Mouse (Mus musculus) hindbrain, embryonic 12.5 days (tissue): ENCODE measurements around the gene Ccr6. TPM values are rescaled to one million over a fixed set of nuclear protein-coding genes. Genes with fewer than 3 reads are reported as not detected.

ENCODE experiments used
- ATAC-seq: fragments of 200-750 bp; cut with Nextera tagmentation; 2 replicates; pipeline ENCODE4 v1.8.0; 2017; ENCODE audit warnings: moderate TSS enrichment; ENCODE audit not compliant: low FRiP score
- H3K27ac ChIP-seq: fragments of 300-500 bp; sonication (generic); 2 replicates; pipeline ENCODE4 v1.5.1; 2016; ENCODE audit warnings: mild to moderate bottlenecking
- H3K27me3 ChIP-seq: fragments of 300-500 bp; sonication (generic); 2 replicates; pipeline ENCODE4 v1.6.1; 2016; ENCODE audit warnings: mild to moderate bottlenecking
- H3K36me3 ChIP-seq: fragments of 300-500 bp; sonication (generic); 2 replicates; pipeline ENCODE4 v1.6.1; 2016; ENCODE audit warnings: mild to moderate bottlenecking
- H3K4me1 ChIP-seq: fragments of 300-500 bp; sonication (generic); 2 replicates; pipeline ENCODE4 v1.6.1; 2016
- H3K4me2 ChIP-seq: fragments of 300-500 bp; sonication (generic); replicated peaks from 2 replicates; pipeline ENCODE4 v1.6.1; 2016; ENCODE audit warnings: mild to moderate bottlenecking
- H3K4me3 ChIP-seq: fragments of 300-500 bp; sonication (generic); 2 replicates; pipeline ENCODE4 v1.5.1; 2016; ENCODE audit warnings: mild to moderate bottlenecking
- H3K9ac ChIP-seq: fragments of 300-500 bp; sonication (generic); 2 replicates; pipeline ENCODE4 v1.6.1; 2016; ENCODE audit warnings: mild to moderate bottlenecking, moderate library complexity
- H3K9me3 ChIP-seq: fragments of 300-500 bp; sonication (generic); replicated peaks from 2 replicates; pipeline ENCODE4 v1.6.1; 2016; ENCODE audit warnings: mild to moderate bottlenecking
- WGBS: fragments of 180-500 bp; shearing (Covaris S2); methylation state at CpG from one replicate; pipeline ENCODE4 v1.1.7; 2016; 5-methylcytosine and 5-hydroxymethylcytosine counted together
- polyA plus RNA-seq: library from polyadenylated mRNA; unstranded; fragments of >200 nt; fragmentation: Nextera tagmentation; extraction: Ambion mirVana; gene quantifications from 2 replicates; pipeline ENCODE4 v1.2.1, GENCODE M21; 2016

The Ccr6 gene
- polyA plus RNA-seq, 1 experiment from 2014 or later, result not detected

- WGBS, result 90% methylated on average over 6 of the region's 6 CpGs
- Histone ChIP-seq H3K27me3 (no peaks in the 10 kb centered on the region), H3K9ac (no peak overlapping the region), H3K27ac (no peak overlapping the region), H3K4me3 (no peak overlapping the region), H3K4me1 (no peaks in the 10 kb centered on the region), H3K9me3 (no peaks in the 10 kb centered on the region), H3K36me3 (no peaks in the 10 kb centered on the region), H3K4me2 (no peak overlapping the region)
- ATAC-seq, result no peak
Observed at GRCm38 (mm10) chr17:8211399-8211798, 24.4 kb upstream of the Ccr6 start.

- Histone ChIP-seq H3K27me3 (no peaks in the 10 kb centered on the region), H3K4me2 (no peak overlapping the region), H3K4me1 (no peaks in the 10 kb centered on the region), H3K27ac (no peak overlapping the region), H3K36me3 (no peaks in the 10 kb centered on the region), H3K9me3 (no peaks in the 10 kb centered on the region), H3K9ac (no peak overlapping the region), H3K4me3 (no peak overlapping the region)
- ATAC-seq, result no peak
- WGBS, result 95% methylated on average over 1 of the region's 1 CpGs
Observed at GRCm38 (mm10) chr17:8214369-8214768, 21.5 kb upstream of the Ccr6 start.

- Histone ChIP-seq H3K27ac (no peak overlapping the region), H3K4me2 (no peak overlapping the region), H3K4me3 (no peak overlapping the region), H3K27me3 (no peaks in the 10 kb centered on the region), H3K4me1 (no peaks in the 10 kb centered on the region), H3K9ac (no peak overlapping the region), H3K9me3 (no peaks in the 10 kb centered on the region), H3K36me3 (no peaks in the 10 kb centered on the region)
- no peak for ATAC-seq
- WGBS, result 93% methylated on average over 12 of the region's 12 CpGs
Observed at GRCm38 (mm10) chr17:8215016-8215745, 20.7 kb upstream of the Ccr6 start.

GRCm38 (mm10) chr17:8223225-8223624 lies 12.6 kb upstream of the Ccr6 start:
- no peaks in the 10 kb centered on the region for H3K4me1 ChIP-seq
- WGBS, result 87% methylated on average over 10 of the region's 10 CpGs
- no peak overlapping the region for H3K9ac ChIP-seq
- H3K4me3 ChIP-seq, result no peak overlapping the region
- H3K27ac ChIP-seq, result no peak overlapping the region
- no peaks in the 10 kb centered on the region for H3K27me3 ChIP-seq
- H3K36me3 ChIP-seq, result no peaks in the 10 kb centered on the region
- no peak for ATAC-seq
- H3K9me3 ChIP-seq, result no peaks in the 10 kb centered on the region
- H3K4me2 ChIP-seq, result no peak overlapping the region

- Histone ChIP-seq H3K27ac (no peak overlapping the region), H3K4me3 (no peak overlapping the region), H3K9me3 (no peaks in the 10 kb centered on the region), H3K4me2 (no peak overlapping the region), H3K4me1 (no peaks in the 10 kb centered on the region), H3K9ac (no peak overlapping the region), H3K36me3 (no peaks in the 10 kb centered on the region), H3K27me3 (no peaks in the 10 kb centered on the region)
- 97% methylated on average over 1 of the region's 1 CpGs for WGBS
- no peak for ATAC-seq
Observed at GRCm38 (mm10) chr17:8224072-8224471, 11.8 kb upstream of the Ccr6 start.

GRCm38 (mm10) chr17:8225166-8225565 lies 10.7 kb upstream of the Ccr6 start:
- no peaks in the 10 kb centered on the region for H3K4me1 ChIP-seq
- WGBS, result 98% methylated on average over 2 of the region's 2 CpGs
- no peaks in the 10 kb centered on the region for H3K36me3 ChIP-seq
- no peaks in the 10 kb centered on the region for H3K27me3 ChIP-seq
- no peak for ATAC-seq
- no peaks in the 10 kb centered on the region for H3K9me3 ChIP-seq
- H3K27ac ChIP-seq, result no peak overlapping the region
- no peak overlapping the region for H3K4me2 ChIP-seq
- H3K9ac ChIP-seq, result no peak overlapping the region
- no peak overlapping the region for H3K4me3 ChIP-seq

- Histone ChIP-seq H3K4me2 (no peak overlapping the region), H3K27ac (no peak overlapping the region), H3K36me3 (no peaks in the 10 kb centered on the region), H3K4me1 (no peaks in the 10 kb centered on the region), H3K9ac (no peak overlapping the region), H3K27me3 (no peaks in the 10 kb centered on the region), H3K9me3 (no peaks in the 10 kb centered on the region), H3K4me3 (no peak overlapping the region)
- WGBS, result 80% methylated on average over 4 of the region's 4 CpGs
- ATAC-seq, result no peak
Observed at GRCm38 (mm10) chr17:8225746-8226145, 10.1 kb upstream of the Ccr6 start.

GRCm38 (mm10) chr17:8228622-8229021 lies 7.2 kb upstream of the Ccr6 start:
- no peak overlapping the region for H3K9ac ChIP-seq
- H3K9me3 ChIP-seq, result no peaks in the 10 kb centered on the region
- H3K27me3 ChIP-seq, result no peaks in the 10 kb centered on the region
- ATAC-seq, result no peak
- H3K27ac ChIP-seq, result no peak overlapping the region
- no peaks in the 10 kb centered on the region for H3K36me3 ChIP-seq
- 42% methylated on average over 9 of the region's 9 CpGs for WGBS
- H3K4me3 ChIP-seq, result no peak overlapping the region
- H3K4me1 ChIP-seq, result no peaks in the 10 kb centered on the region
- no peak overlapping the region for H3K4me2 ChIP-seq

GRCm38 (mm10) chr17:8229607-8230006 lies 6.2 kb upstream of the Ccr6 start:
- H3K36me3 ChIP-seq, result no peaks in the 10 kb centered on the region
- no peak overlapping the region for H3K4me3 ChIP-seq
- no peak overlapping the region for H3K9ac ChIP-seq
- WGBS, result 89% methylated on average over 3 of the region's 3 CpGs
- no peaks in the 10 kb centered on the region for H3K4me1 ChIP-seq
- no peak for ATAC-seq
- H3K9me3 ChIP-seq, result no peaks in the 10 kb centered on the region
- no peak overlapping the region for H3K27ac ChIP-seq
- no peaks in the 10 kb centered on the region for H3K27me3 ChIP-seq
- H3K4me2 ChIP-seq, result no peak overlapping the region

- no peaks in the 10 kb centered on the region for H3K36me3 ChIP-seq
- no peaks in the 10 kb centered on the region for H3K4me1 ChIP-seq
- no peaks in the 10 kb centered on the region for H3K9me3 ChIP-seq
- WGBS, result 72% methylated on average over 5 of the region's 5 CpGs
- no peak for ATAC-seq
- H3K27ac ChIP-seq, result no peak overlapping the region
- H3K27me3 ChIP-seq, result no peaks in the 10 kb centered on the region
- no peak overlapping the region for H3K9ac ChIP-seq
- no peak overlapping the region for H3K4me2 ChIP-seq
- H3K4me3 ChIP-seq, result no peak overlapping the region
Observed at GRCm38 (mm10) chr17:8232089-8232488, 3.8 kb upstream of the Ccr6 start.

- ATAC-seq, result no peak
- Histone ChIP-seq H3K36me3 (no peaks in the 10 kb centered on the region), H3K27ac (no peak overlapping the region), H3K9me3 (no peaks in the 10 kb centered on the region), H3K27me3 (no peaks in the 10 kb centered on the region), H3K4me2 (no peak overlapping the region), H3K9ac (no peak overlapping the region), H3K4me1 (no peaks in the 10 kb centered on the region), H3K4me3 (no peak overlapping the region)
- 83% methylated on average over 15 of the region's 15 CpGs for WGBS
Observed at GRCm38 (mm10) chr17:8233618-8234214, 2.1 kb upstream of the Ccr6 start.

GRCm38 (mm10) chr17:8234537-8234936 lies 1.3 kb upstream of the Ccr6 start:
- no peaks in the 10 kb centered on the region for H3K4me1 ChIP-seq
- no peaks in the 10 kb centered on the region for H3K27me3 ChIP-seq
- 86% methylated on average over 4 of the region's 4 CpGs for WGBS
- H3K9me3 ChIP-seq, result no peaks in the 10 kb centered on the region
- no peaks in the 10 kb centered on the region for H3K36me3 ChIP-seq
- H3K4me2 ChIP-seq, result no peak overlapping the region
- no peak for ATAC-seq
- H3K9ac ChIP-seq, result no peak overlapping the region
- no peak overlapping the region for H3K4me3 ChIP-seq
- no peak overlapping the region for H3K27ac ChIP-seq
